Mouse (Mus musculus): ENCODE results near the gene Olfm2. TPM values are rescaled to one million over a fixed set of nuclear protein-coding genes. Genes with fewer than 3 reads are reported as not detected.

Gene Olfm2
- polyA plus RNA-seq, 1 experiment = 1.1 TPM

DNA sequence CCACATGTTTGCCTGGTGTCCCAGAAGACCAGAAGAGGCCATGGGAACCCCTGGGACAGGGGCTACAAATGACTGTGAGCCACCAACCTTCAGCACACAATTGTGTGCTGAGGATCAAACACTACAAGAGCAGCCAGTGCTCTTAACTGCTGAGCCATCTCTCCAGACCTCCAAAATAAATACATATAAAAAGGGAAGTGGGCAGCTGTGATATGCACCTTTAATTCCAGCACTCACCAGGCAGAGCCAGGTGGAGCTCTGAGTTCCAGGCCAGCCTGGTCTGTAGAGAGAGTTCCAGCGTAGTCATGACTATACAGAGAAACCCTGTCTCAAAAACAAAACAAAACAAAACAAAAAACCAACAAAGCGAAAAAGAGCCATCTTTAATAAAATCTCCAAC is 8.2 kb upstream of the Olfm2 start:
- TF ChIP-seq CTCF (IDR thresholded peaks at IDR 0.05; ENCODE audit: control insufficient read depth, insufficient read depth, low read length) (no peak), POLR2A (IDR thresholded peaks at IDR 0.05; ENCODE audit: borderline replicate concordance, control insufficient read depth, low read depth, low read length) (no peak)
- WGBS = 65% methylated on average over 2 of the region's 2 CpGs
- H3K4me1 ChIP-seq (ENCODE audit: control insufficient read depth, insufficient read depth, low read length) = peaks cover 2% of the 10 kb centered on the region
- H3K4me3 ChIP-seq (replicated peaks; ENCODE audit: control insufficient read depth, low read depth, low read length) = no peak overlapping the region
- no peak overlapping the region for H3K27ac ChIP-seq (ENCODE audit: control insufficient read depth, insufficient read depth, low read depth, low read length, poor library complexity)

DNA sequence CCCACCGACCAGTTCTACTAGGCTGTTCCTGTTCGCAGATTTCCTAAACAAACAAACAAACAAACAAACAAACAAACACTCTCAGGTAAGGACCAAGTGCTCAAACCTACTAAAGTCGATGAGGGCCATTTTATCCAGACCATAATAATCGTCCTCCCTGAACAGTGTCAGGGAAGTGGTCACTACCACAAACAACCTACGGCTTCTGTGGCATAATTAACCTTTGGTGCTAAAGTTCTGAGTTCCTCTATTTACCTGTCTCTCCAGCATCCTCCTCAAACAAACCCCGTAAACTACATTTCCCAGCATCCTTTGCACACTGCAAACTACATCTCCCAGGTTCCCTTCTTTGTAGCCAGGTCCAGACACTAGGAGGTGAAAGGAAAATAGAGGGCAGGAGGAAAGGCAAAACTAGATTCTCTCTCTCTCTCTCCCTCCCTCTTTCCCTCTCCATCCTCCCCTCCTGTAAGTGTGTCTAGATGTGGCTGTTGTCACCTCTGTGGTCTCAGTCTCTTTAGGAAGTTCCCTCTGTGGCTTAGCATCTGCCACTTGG is 5.4 kb upstream of the Olfm2 start:
- no peaks in the 10 kb centered on the region; the same call in 1 of the 2 replicates for H3K4me1 ChIP-seq (ENCODE audit: control insufficient read depth, insufficient read depth, low read length)
- 43% methylated on average over 6 of the region's 6 CpGs for WGBS
- H3K27ac ChIP-seq (ENCODE audit: control insufficient read depth, insufficient read depth, low read depth, low read length, poor library complexity) = no peak overlapping the region
- no peak for TF ChIP-seq CTCF (IDR thresholded peaks at IDR 0.05; ENCODE audit: control insufficient read depth, insufficient read depth, low read length)
- TF ChIP-seq POLR2A (IDR thresholded peaks at IDR 0.05; ENCODE audit: borderline replicate concordance, control insufficient read depth, low read depth, low read length) = no peak
- no peak overlapping the region for H3K4me3 ChIP-seq (replicated peaks; ENCODE audit: control insufficient read depth, low read depth, low read length)

DNA sequence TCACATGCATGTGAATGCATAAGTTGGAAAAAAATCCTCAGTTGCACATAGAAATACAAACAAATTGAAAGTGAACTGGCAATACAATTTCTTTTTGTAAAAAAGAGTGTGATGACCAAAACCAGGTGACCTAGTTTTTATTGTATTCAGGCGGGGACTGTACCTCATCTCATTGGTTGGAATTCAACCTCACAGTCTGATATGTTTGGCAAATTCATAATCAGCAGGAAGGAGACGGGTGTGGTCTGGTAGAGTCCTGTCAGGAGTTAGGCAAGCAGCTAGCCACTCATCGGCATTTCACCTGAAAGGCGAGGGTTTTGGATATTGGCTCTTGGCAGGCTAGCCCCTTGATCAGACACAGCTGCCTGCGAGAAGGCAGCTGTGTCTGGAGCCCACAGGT is 3.1 kb upstream of the Olfm2 start:
- WGBS = 53% methylated on average over 5 of the region's 5 CpGs
- Histone ChIP-seq H3K4me1 (ENCODE audit: control insufficient read depth, insufficient read depth, low read length) (no peaks in the 10 kb centered on the region), H3K4me3 (replicated peaks; ENCODE audit: control insufficient read depth, low read depth, low read length) (no peak overlapping the region), H3K27ac (ENCODE audit: control insufficient read depth, insufficient read depth, low read depth, low read length, poor library complexity) (no peak overlapping the region)
- TF ChIP-seq POLR2A (IDR thresholded peaks at IDR 0.05; ENCODE audit: borderline replicate concordance, control insufficient read depth, low read depth, low read length) (no peak), CTCF (IDR thresholded peaks at IDR 0.05; ENCODE audit: control insufficient read depth, insufficient read depth, low read length) (no peak)

DNA sequence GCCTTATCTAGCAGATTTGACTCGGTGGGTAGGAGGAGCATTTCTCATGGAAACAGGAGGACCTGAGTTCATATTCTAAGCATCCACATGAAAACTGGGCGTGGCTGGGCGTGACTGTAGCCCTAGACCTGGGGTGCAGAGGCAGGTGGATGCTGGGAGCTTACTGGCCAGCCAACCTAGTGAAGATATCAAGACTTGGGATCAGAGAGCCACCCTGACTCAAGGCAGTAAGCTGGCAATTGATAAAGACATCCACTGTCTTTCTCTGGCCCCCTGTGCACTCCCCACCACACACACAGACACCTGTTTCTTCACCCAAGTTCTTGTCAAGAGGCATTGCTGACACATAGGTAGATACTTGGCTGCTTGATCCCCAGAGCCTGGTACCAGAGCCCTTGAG is 2.4 kb upstream of the Olfm2 start:
- no peak for TF ChIP-seq CTCF (IDR thresholded peaks at IDR 0.05; ENCODE audit: control insufficient read depth, insufficient read depth, low read length)
- TF ChIP-seq POLR2A (IDR thresholded peaks at IDR 0.05; ENCODE audit: borderline replicate concordance, control insufficient read depth, low read depth, low read length) = no peak
- no peak overlapping the region for H3K27ac ChIP-seq (ENCODE audit: control insufficient read depth, insufficient read depth, low read depth, low read length, poor library complexity)
- no peak overlapping the region for H3K4me3 ChIP-seq (replicated peaks; ENCODE audit: control insufficient read depth, low read depth, low read length)
- no peaks in the 10 kb centered on the region for H3K4me1 ChIP-seq (ENCODE audit: control insufficient read depth, insufficient read depth, low read length)
- WGBS = 56% methylated on average over 3 of the region's 3 CpGs

DNA sequence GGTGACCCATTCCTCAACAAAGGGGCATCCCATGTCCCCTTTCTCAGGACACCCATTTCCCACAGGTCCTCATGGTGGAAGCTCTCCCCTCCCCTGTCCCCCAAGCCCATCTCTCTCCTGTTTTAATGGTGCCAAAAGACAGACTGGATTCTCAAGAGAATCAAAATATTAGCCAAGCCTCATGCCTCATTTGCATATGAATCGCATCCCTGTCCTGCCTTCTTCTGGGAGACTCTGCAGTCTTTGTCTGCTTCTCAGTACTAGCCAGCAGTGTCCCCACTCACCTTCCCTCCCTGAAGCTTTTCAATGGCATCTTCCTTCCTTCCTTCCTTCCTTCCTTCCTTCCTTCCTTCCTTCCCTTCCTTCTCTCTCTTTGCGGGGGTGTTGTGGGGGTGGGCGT is 1.5 kb upstream of the Olfm2 start:
- Histone ChIP-seq H3K4me1 (ENCODE audit: control insufficient read depth, insufficient read depth, low read length) (no peaks in the 10 kb centered on the region), H3K4me3 (replicated peaks; ENCODE audit: control insufficient read depth, low read depth, low read length) (no peak overlapping the region), H3K27ac (ENCODE audit: control insufficient read depth, insufficient read depth, low read depth, low read length, poor library complexity) (no peak overlapping the region)
- TF ChIP-seq CTCF (IDR thresholded peaks at IDR 0.05; ENCODE audit: control insufficient read depth, insufficient read depth, low read length) (no peak), POLR2A (IDR thresholded peaks at IDR 0.05; ENCODE audit: borderline replicate concordance, control insufficient read depth, low read depth, low read length) (no peak)
- 17% methylated on average over 3 of the region's 3 CpGs for WGBS

DNA sequence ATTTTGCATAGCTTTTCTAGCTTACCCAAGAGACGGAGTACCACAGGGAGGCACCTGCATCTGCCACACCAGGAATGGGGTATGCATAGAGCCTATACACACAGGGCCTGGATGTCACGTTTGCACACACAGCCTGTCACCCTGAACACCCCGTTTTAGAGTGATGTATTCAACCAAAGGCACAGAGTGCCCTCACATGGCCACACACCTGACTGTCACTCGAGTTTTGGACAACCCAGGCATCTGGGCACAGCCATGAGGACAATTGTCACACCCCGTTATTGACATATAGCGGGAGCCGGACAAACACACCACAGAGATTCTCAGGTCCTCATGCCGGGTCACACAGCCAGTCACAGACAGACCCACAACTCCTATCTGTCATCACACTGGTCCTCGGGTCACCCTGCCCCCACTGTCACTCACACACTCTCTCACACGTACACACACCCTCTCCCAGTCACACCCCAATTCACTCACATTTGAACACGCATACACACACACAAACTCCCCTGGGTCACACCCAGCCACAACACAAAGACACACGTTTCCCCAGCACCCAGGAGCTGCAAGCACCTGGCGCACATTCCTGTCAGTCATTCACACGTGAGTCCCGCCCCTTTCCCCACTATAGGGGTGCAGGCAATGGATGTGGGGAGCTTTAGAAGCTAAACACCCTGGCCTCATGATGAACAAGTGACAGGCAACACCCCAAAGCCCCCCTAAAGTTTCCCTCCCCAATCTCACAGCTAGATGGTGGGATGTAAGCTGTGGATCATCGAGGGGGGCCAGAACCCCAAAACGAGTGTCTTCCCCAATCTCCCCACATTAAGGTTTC is 801 bp downstream of the Olfm2 start:
- no peak overlapping the region for H3K4me3 ChIP-seq (replicated peaks; ENCODE audit: control insufficient read depth, low read depth, low read length)
- H3K27ac ChIP-seq (ENCODE audit: control insufficient read depth, insufficient read depth, low read depth, low read length, poor library complexity) = no peak overlapping the region
- no peaks in the 10 kb centered on the region for H3K4me1 ChIP-seq (ENCODE audit: control insufficient read depth, insufficient read depth, low read length)
- 15% methylated on average over 17 of the region's 17 CpGs for WGBS
- TF ChIP-seq POLR2A (IDR thresholded peaks at IDR 0.05; ENCODE audit: borderline replicate concordance, control insufficient read depth, low read depth, low read length) (no peak), CTCF (IDR thresholded peaks at IDR 0.05; ENCODE audit: control insufficient read depth, insufficient read depth, low read length) (no peak)

DNA sequence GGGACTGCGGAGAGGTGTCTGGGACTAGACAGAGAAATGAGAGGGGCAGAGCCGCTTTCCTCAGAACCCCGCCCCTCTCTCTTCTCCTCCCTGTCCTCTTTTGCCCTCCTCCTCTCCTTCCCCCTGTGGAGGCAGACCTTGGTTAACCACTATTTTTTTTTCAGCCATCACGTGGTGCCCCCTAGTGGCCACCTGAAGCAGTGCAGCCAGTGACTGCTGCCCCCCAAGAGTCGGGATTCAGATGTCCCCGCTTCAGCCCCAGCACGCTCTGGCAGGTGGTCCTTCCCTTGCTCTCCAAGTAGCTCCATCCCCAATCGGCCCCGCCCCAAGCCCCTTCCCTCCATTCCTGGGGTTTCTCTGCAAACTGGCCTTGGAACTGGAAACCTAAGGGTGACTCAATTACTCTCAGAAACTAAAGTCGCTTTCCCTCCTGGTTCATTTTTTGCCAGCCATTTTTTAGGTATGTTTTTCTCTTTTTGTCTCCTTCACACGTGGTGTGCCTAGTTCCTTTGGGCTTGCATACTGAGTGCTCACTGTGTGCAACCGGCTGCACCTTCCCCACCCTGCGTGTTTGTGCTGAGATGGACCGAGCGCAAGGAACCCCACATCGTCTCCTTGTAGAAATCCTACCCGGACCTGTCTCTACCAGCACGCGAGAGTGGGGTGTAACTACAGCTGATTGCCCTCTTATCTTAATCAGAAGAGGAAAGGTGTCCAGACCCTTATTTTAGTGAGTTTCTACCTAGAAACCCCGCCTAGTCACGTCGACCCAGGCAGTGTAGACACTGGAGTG is 2.0 kb downstream of the Olfm2 start:
- 26% methylated on average over 22 of the region's 22 CpGs for WGBS
- Histone ChIP-seq H3K4me1 (ENCODE audit: control insufficient read depth, insufficient read depth, low read length) (no peaks in the 10 kb centered on the region), H3K27ac (ENCODE audit: control insufficient read depth, insufficient read depth, low read depth, low read length, poor library complexity) (no peak overlapping the region), H3K4me3 (replicated peaks; ENCODE audit: control insufficient read depth, low read depth, low read length) (no peak overlapping the region)
- TF ChIP-seq POLR2A (IDR thresholded peaks at IDR 0.05; ENCODE audit: borderline replicate concordance, control insufficient read depth, low read depth, low read length) = no peak
- TF ChIP-seq CTCF (IDR thresholded peaks at IDR 0.05; ENCODE audit: control insufficient read depth, insufficient read depth, low read length) = peak; percentile 74

DNA sequence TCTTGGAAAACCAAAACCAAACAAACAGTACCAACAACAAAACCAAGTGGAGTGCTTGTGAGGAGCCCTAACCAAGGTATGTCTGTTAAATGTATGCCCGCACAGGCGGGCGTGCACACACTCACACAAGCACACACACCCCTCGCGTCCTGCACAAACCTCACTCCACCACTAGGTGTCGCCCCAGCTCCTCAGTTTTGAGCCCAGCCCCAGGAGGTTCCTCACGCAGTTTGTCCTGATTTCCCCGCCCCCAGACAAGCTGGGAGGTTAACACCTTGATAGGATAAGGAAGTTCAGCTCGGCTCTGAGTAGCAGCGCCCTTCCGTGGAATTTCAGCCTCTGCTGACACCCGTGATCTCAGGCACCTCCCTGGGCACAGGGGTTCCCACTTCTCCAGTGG is 5.7 kb downstream of the Olfm2 start:
- H3K27ac ChIP-seq (ENCODE audit: control insufficient read depth, insufficient read depth, low read depth, low read length, poor library complexity) = no peak overlapping the region
- no peak overlapping the region for H3K4me3 ChIP-seq (replicated peaks; ENCODE audit: control insufficient read depth, low read depth, low read length)
- 2% methylated on average over 12 of the region's 12 CpGs for WGBS
- H3K4me1 ChIP-seq (ENCODE audit: control insufficient read depth, insufficient read depth, low read length) = no peaks in the 10 kb centered on the region
- peak; percentile 93 for TF ChIP-seq CTCF (IDR thresholded peaks at IDR 0.05; ENCODE audit: control insufficient read depth, insufficient read depth, low read length)
- no peak for TF ChIP-seq POLR2A (IDR thresholded peaks at IDR 0.05; ENCODE audit: borderline replicate concordance, control insufficient read depth, low read depth, low read length)

All from bone marrow, adult 2 months (tissue).